Mouse (Mus musculus): ENCODE measurements around the gene Hmg20b.

DNA sequence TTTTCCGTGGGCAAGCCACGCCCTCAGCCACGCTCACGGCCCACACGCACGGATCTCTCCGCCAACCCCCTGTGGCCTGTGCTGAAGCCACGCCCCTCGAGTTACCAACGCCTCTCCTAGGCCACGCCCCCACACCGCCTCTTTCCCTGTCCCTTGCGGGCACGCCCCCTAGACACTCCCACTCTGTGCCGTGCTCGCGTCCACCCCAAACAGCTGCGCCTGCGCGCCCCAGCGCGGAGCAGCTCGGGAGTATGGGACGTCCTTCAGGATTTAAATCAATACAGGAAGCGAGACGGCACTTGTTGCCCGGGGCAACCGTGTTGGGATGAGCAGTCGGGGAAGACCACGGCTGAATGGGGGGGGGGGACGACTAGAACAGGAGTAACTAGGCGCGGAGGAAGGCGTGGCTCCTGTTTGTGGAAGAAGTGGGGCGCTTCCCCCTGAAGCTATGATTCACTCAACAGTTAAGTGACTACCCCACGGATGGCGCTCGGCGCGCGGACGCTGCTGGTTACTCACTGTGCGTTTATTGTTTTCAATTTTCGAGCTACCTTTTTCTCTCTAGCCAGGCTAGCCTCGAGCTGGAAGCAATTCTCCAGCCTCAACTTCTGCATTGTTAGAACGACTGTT, 28.4 kb upstream of the Hmg20b start:
- no peak for TF ChIP-seq POLR2A (IDR thresholded peaks at IDR 0.05; ENCODE audit: low read depth, low read length)
- TF ChIP-seq CTCF (conservative IDR thresholded peaks at IDR 0.05; ENCODE audit: insufficient read depth, insufficient read length, low read depth, low read length), result no peak

All from kidney, adult 2 months (tissue).